Mouse (Mus musculus) hindbrain, embryonic 16.5 days (tissue): ENCODE measurements around the gene Gdpd3. TPM values are rescaled to one million over a fixed set of nuclear protein-coding genes. Genes with fewer than 3 reads are reported as not detected.
"Not testable (repeated sequence)": the region's sequence is repeated elsewhere in the genome, so short reads cannot be mapped to it uniquely, and the experiment has no call there.

Experiments used
- ATAC-seq: fragments of 200-750 bp; cut with Nextera tagmentation; 2 replicates; pipeline ENCODE4 v1.8.0; 2017; ENCODE audit warnings: moderate TSS enrichment, moderate library complexity
- H3K27ac ChIP-seq: fragments of 300-500 bp; sonication (generic); 2 replicates; pipeline ENCODE4 v1.5.1; 2014; ENCODE audit warnings: low read depth, mild to moderate bottlenecking, control low read depth, low read length, moderate library complexity
- H3K27me3 ChIP-seq: fragments of 300-500 bp; sonication (generic); replicated peaks from 2 replicates; pipeline ENCODE4 v1.6.1; 2014; ENCODE audit warnings: low read length; ENCODE audit not compliant: control insufficient read depth, insufficient read depth
- H3K36me3 ChIP-seq: fragments of 300-500 bp; sonication (generic); 2 replicates; pipeline ENCODE4 v1.6.1; 2014; ENCODE audit warnings: mild to moderate bottlenecking, low read length, moderate library complexity, mixed read lengths; ENCODE audit not compliant: control insufficient read depth, insufficient read depth
- H3K4me1 ChIP-seq: fragments of 300-500 bp; sonication (generic); 2 replicates; pipeline ENCODE4 v1.6.1; 2014; ENCODE audit warnings: low read depth, low read length; ENCODE audit not compliant: control insufficient read depth, insufficient read depth
- H3K4me2 ChIP-seq: fragments of 300-500 bp; sonication (generic); 2 replicates; pipeline ENCODE4 v1.6.1; 2014; ENCODE audit warnings: mild to moderate bottlenecking, low read length, control low read depth, moderate library complexity
- H3K4me3 ChIP-seq: fragments of 300-500 bp; sonication (generic); 2 replicates; pipeline ENCODE4 v1.5.1; 2014; ENCODE audit warnings: mild to moderate bottlenecking, low read length, control low read depth, moderate library complexity
- H3K9ac ChIP-seq: fragments of 300-500 bp; sonication (generic); 2 replicates; pipeline ENCODE4 v1.6.1; 2014; ENCODE audit warnings: low read depth, mild to moderate bottlenecking, control low read depth, low read length, moderate library complexity
- H3K9me3 ChIP-seq: fragments of 300-500 bp; sonication (generic); 2 replicates; pipeline ENCODE4 v1.6.1; 2014; ENCODE audit warnings: mild to moderate bottlenecking, low read length, moderate library complexity; ENCODE audit not compliant: control insufficient read depth
- WGBS: fragments of 180-500 bp; shearing (Covaris S2); extraction: QIAGEN DNeasy Blood & Tissue Kit; methylation state at CpG from one replicate; pipeline ENCODE4 v1.1.7; 2014; 5-methylcytosine and 5-hydroxymethylcytosine counted together
- polyA plus RNA-seq: library from polyadenylated mRNA; unstranded; fragments of >200 nt; fragmentation: Nextera tagmentation; extraction: Ambion mirVana; gene quantifications from 2 replicates; pipeline ENCODE4 v1.2.1, GENCODE M21; 2015

Gdpd3 gene
- polyA plus RNA-seq, result 1.4 and 1.5 TPM in 2 replicates

GRCm38 (mm10) chr7:126766201-126766600, at the start of gene Gdpd3:
TSS of gene Gdpd3 (plus strand) at chr7:126766334.
- no peaks in the 10 kb centered on the region for H3K27me3 ChIP-seq
- no peaks in the 10 kb centered on the region for H3K9me3 ChIP-seq
- ATAC-seq, result no peak
- H3K9ac ChIP-seq, result no peak within 1 kb of the TSS
- 88% methylated on average over 16 of the region's 16 CpGs for WGBS
- no peak within 1 kb of the TSS for H3K4me3 ChIP-seq
- H3K27ac ChIP-seq, result no peak within 1 kb of the TSS
- no peak within 1 kb of the TSS for H3K4me2 ChIP-seq
- H3K4me1 ChIP-seq, result peaks cover 11% of the 10 kb centered on the region
- peaks cover 27% of the 10 kb centered on the region for H3K36me3 ChIP-seq

GRCm38 (mm10) chr7:126717566-126717965, 48.6 kb upstream of the Gdpd3 start:
- Histone ChIP-seq H3K27ac (no peak overlapping the region), H3K27me3 (no peaks in the 10 kb centered on the region), H3K9me3 (no peaks in the 10 kb centered on the region; the same call in 1 of the 2 replicates), H3K4me3 (no peak overlapping the region), H3K9ac (no peak overlapping the region), H3K4me2 (no peak overlapping the region), H3K36me3 (no peaks in the 10 kb centered on the region), H3K4me1 (no peaks in the 10 kb centered on the region)
- 92% methylated on average over 3 of the region's 3 CpGs for WGBS
- ATAC-seq, result no peak

- no peak for ATAC-seq
- 93% methylated on average over 5 of the region's 5 CpGs for WGBS
Observed at GRCm38 (mm10) chr7:126718787-126719337, 47.3 kb upstream of the Gdpd3 start.

GRCm38 (mm10) chr7:126721635-126722034, 44.5 kb upstream of the Gdpd3 start:
- no peak for ATAC-seq
- Histone ChIP-seq H3K9me3 (peaks cover 4% of the 10 kb centered on the region; the same call in 1 of the 2 replicates), H3K9ac (no peak overlapping the region), H3K4me3 (no peak overlapping the region), H3K36me3 (no peaks in the 10 kb centered on the region), H3K27me3 (no peaks in the 10 kb centered on the region), H3K27ac (no peak overlapping the region), H3K4me1 (no peaks in the 10 kb centered on the region), H3K4me2 (no peak overlapping the region)
- whole genome bisulfite sequencing, result 94% methylated on average over 13 of the region's 13 CpGs

More at GRCm38 (mm10) chr7:126718787-126719337, 47.3 kb upstream of the Gdpd3 start:
- Histone ChIP-seq H3K4me2 (no peak overlapping the region), H3K4me3 (no peak overlapping the region), H3K27me3 (no peaks in the 10 kb centered on the region), H3K27ac (no peak overlapping the region), H3K36me3 (no peaks in the 10 kb centered on the region), H3K4me1 (no peaks in the 10 kb centered on the region), H3K9me3 (peaks cover 4% of the 10 kb centered on the region; the same call in 1 of the 2 replicates), H3K9ac (no peak overlapping the region)

GRCm38 (mm10) chr7:126725077-126725476, 41.1 kb upstream of the Gdpd3 start:
- Histone ChIP-seq H3K4me3 (no peak overlapping the region), H3K4me1 (no peaks in the 10 kb centered on the region), H3K27ac (no peak overlapping the region), H3K9ac (no peak overlapping the region), H3K27me3 (no peaks in the 10 kb centered on the region), H3K36me3 (no peaks in the 10 kb centered on the region), H3K9me3 (peaks cover 4% of the 10 kb centered on the region; the same call in 1 of the 2 replicates), H3K4me2 (no peak overlapping the region)
- no peak for ATAC-seq
- 77% methylated on average over 3 of the region's 3 CpGs for WGBS

- Histone ChIP-seq H3K9me3 (peaks cover 4% of the 10 kb centered on the region; the same call in 1 of the 2 replicates), H3K27me3 (no peaks in the 10 kb centered on the region), H3K36me3 (no peaks in the 10 kb centered on the region), H3K4me2 (no peak overlapping the region), H3K4me3 (no peak overlapping the region), H3K27ac (no peak overlapping the region), H3K9ac (no peak overlapping the region), H3K4me1 (no peaks in the 10 kb centered on the region)
- 78% methylated on average over 5 of the region's 5 CpGs for WGBS
- ATAC-seq, result no peak
Observed at GRCm38 (mm10) chr7:126725667-126726066, 40.5 kb upstream of the Gdpd3 start.

GRCm38 (mm10) chr7:126730256-126730789, 35.8 kb upstream of the Gdpd3 start:
- H3K36me3 ChIP-seq, H3K9ac ChIP-seq, ATAC-seq, H3K4me1 ChIP-seq, H3K27me3 ChIP-seq, H3K4me2 ChIP-seq, H3K27ac ChIP-seq, H3K4me3 ChIP-seq, H3K9me3 ChIP-seq: not testable (repeated sequence)
- WGBS, result 87% methylated on average over 4 of the region's 4 CpGs

GRCm38 (mm10) chr7:126736122-126736521, 30.0 kb upstream of the Gdpd3 start:
- no peak overlapping the region for H3K9ac ChIP-seq
- no peak for ATAC-seq
- H3K9me3 ChIP-seq, result no peaks in the 10 kb centered on the region
- no peaks in the 10 kb centered on the region for H3K36me3 ChIP-seq
- H3K4me2 ChIP-seq, result no peak overlapping the region
- WGBS, result 76% methylated on average over 8 of the region's 8 CpGs
- H3K27ac ChIP-seq, result no peak overlapping the region
- H3K4me3 ChIP-seq, result no peak overlapping the region
- no peaks in the 10 kb centered on the region; the same call in 1 of the 2 replicates for H3K4me1 ChIP-seq
- H3K27me3 ChIP-seq, result no peaks in the 10 kb centered on the region

- ATAC-seq, result no peak
- 79% methylated on average over 17 of the region's 17 CpGs for WGBS
- Histone ChIP-seq H3K4me1 (no peaks in the 10 kb centered on the region; the same call in 1 of the 2 replicates), H3K9ac (no peak overlapping the region), H3K27me3 (no peaks in the 10 kb centered on the region), H3K9me3 (no peaks in the 10 kb centered on the region), H3K4me2 (no peak overlapping the region), H3K36me3 (no peaks in the 10 kb centered on the region), H3K27ac (no peak overlapping the region), H3K4me3 (no peak overlapping the region)
Observed at GRCm38 (mm10) chr7:126739551-126739950, 26.6 kb upstream of the Gdpd3 start.
